Mouse (Mus musculus) ES-Bruce4 (cell line): ENCODE measurements at regions not wholly inside any gene's neighbourhood (a gene's known extent, or its start where the extent isn't known, plus 50 kb on each side); places are given as distances from the start of the nearest gene placed in this dataset.

Source experiments
- H3K27ac ChIP-seq: 2 replicates; pipeline ENCODE4 v1.5.1; 2012; ENCODE audit warnings: low read length, inconsistent platforms; ENCODE audit not compliant: insufficient read depth
- H3K27me3 ChIP-seq: 2 replicates; pipeline ENCODE4 v1.6.1; 2012; ENCODE audit warnings: mild to moderate bottlenecking, low read length, inconsistent platforms; ENCODE audit not compliant: control insufficient read depth, poor library complexity, insufficient read depth, severe bottlenecking
- H3K36me3 ChIP-seq: 2 replicates; pipeline ENCODE4 v1.6.1; 2012; ENCODE audit warnings: inconsistent platforms, mild to moderate bottlenecking, low read length, moderate library complexity; ENCODE audit not compliant: control insufficient read depth, poor library complexity, insufficient read depth, severe bottlenecking
- H3K4me1 ChIP-seq: one replicate; pipeline ENCODE4 v1.8.1; 2011; ENCODE audit warnings: low read length; ENCODE audit not compliant: control insufficient read depth, insufficient read depth
- H3K4me3 ChIP-seq: 2 replicates; pipeline ENCODE4 v1.5.1; 2011; ENCODE audit warnings: low read depth, mild to moderate bottlenecking, low read length
- H3K9ac ChIP-seq: 2 replicates; pipeline ENCODE4 v1.6.1; 2012; ENCODE audit warnings: low read depth, mild to moderate bottlenecking, inconsistent platforms; ENCODE audit not compliant: poor library complexity, severe bottlenecking
- H3K9me3 ChIP-seq: replicated peaks from 2 replicates; pipeline ENCODE4 v1.6.1; 2012; ENCODE audit warnings: mild to moderate bottlenecking, low read length, inconsistent platforms; ENCODE audit not compliant: control insufficient read depth, poor library complexity, insufficient read depth, severe bottlenecking
- CTCF ChIP-seq: IDR thresholded peaks from one replicate; pipeline ENCODE4 v1.8.1; 2011; ENCODE audit warnings: low read depth, low read length
- EP300 ChIP-seq: IDR thresholded peaks from 2 replicates; pipeline ENCODE4 v1.6.1; 2011; ENCODE audit warnings: low read depth, low read length; ENCODE audit not compliant: insufficient read depth
- POLR2A ChIP-seq: IDR thresholded peaks from one replicate; pipeline ENCODE4 v1.8.1; 2011; ENCODE audit warnings: low read length; ENCODE audit not compliant: insufficient read depth

- Histone ChIP-seq H3K4me1 (no peaks in the 10 kb centered on the region), H3K27ac (no peak overlapping the region), H3K9me3 (no peaks in the 10 kb centered on the region), H3K9ac (no peak overlapping the region), H3K4me3 (no peak overlapping the region), H3K36me3 (no peaks in the 10 kb centered on the region), H3K27me3 (no peaks in the 10 kb centered on the region)
- no peak for TF ChIP-seq CTCF
- TF ChIP-seq POLR2A, result no peak
- no peak for TF ChIP-seq EP300
These were observed 896.1 kb upstream of the Ddx18 start for GRCm38 (mm10) chr1:122463931-122464330.

- Histone ChIP-seq H3K9ac (no peak overlapping the region), H3K4me1 (no peaks in the 10 kb centered on the region), H3K4me3 (no peak overlapping the region), H3K27ac (no peak overlapping the region), H3K27me3 (no peaks in the 10 kb centered on the region), H3K9me3 (no peaks in the 10 kb centered on the region), H3K36me3 (no peaks in the 10 kb centered on the region)
- TF ChIP-seq CTCF (no peak), POLR2A (no peak), EP300 (no peak)
These were observed 891.3 kb upstream of the Ddx18 start for GRCm38 (mm10) chr1:122459056-122459455.

GRCm38 (mm10) chr1:122454881-122455280 is 887.1 kb upstream of the Ddx18 start:
- no peaks in the 10 kb centered on the region for H3K27me3 ChIP-seq
- no peaks in the 10 kb centered on the region for H3K9me3 ChIP-seq
- no peaks in the 10 kb centered on the region for H3K36me3 ChIP-seq
- no peak overlapping the region for H3K9ac ChIP-seq
- H3K4me1 ChIP-seq, result no peaks in the 10 kb centered on the region
- TF ChIP-seq POLR2A (no peak), CTCF (no peak), EP300 (no peak)
- H3K27ac ChIP-seq, result no peak overlapping the region
- no peak overlapping the region for H3K4me3 ChIP-seq

GRCm38 (mm10) chr1:122453617-122454016 is 885.8 kb upstream of the Ddx18 start:
- H3K36me3 ChIP-seq, result no peaks in the 10 kb centered on the region
- H3K4me1 ChIP-seq, result no peaks in the 10 kb centered on the region
- H3K27me3 ChIP-seq, result no peaks in the 10 kb centered on the region
- H3K4me3 ChIP-seq, result no peak overlapping the region
- TF ChIP-seq CTCF (no peak), EP300 (no peak), POLR2A (no peak)
- no peaks in the 10 kb centered on the region for H3K9me3 ChIP-seq
- H3K27ac ChIP-seq, result no peak overlapping the region
- no peak overlapping the region for H3K9ac ChIP-seq

GRCm38 (mm10) chr1:122439358-122439757 is 871.6 kb upstream of the Ddx18 start:
- Histone ChIP-seq H3K4me3 (no peak overlapping the region), H3K36me3 (no peaks in the 10 kb centered on the region), H3K9ac (no peak overlapping the region), H3K27me3 (no peaks in the 10 kb centered on the region), H3K9me3 (no peaks in the 10 kb centered on the region), H3K4me1 (no peaks in the 10 kb centered on the region), H3K27ac (no peak overlapping the region)
- TF ChIP-seq POLR2A (no peak), CTCF (peak; percentile 68)

GRCm38 (mm10) chr1:122423503-122423902 is 855.7 kb upstream of the Ddx18 start:
- Histone ChIP-seq H3K4me1 (no peaks in the 10 kb centered on the region), H3K9ac (no peak overlapping the region), H3K27me3 (no peaks in the 10 kb centered on the region), H3K27ac (no peak overlapping the region), H3K36me3 (no peaks in the 10 kb centered on the region), H3K4me3 (no peak overlapping the region), H3K9me3 (no peaks in the 10 kb centered on the region)
- TF ChIP-seq EP300, result no peak
- TF ChIP-seq POLR2A, result no peak
- TF ChIP-seq CTCF, result no peak
